Mouse (Mus musculus) liver, embryonic 16.5 days (tissue): ENCODE measurements around the gene Gm28305. TPM values are rescaled to one million over a fixed set of nuclear protein-coding genes. Genes with fewer than 3 reads are reported as not detected.

Source experiments
- ATAC-seq: fragments of 200-750 bp; cut with Nextera tagmentation; 2 replicates; pipeline ENCODE4 v1.8.0; 2017; ENCODE audit warnings: low read depth, mild to moderate bottlenecking, moderate number of reproducible peaks, moderate library complexity
- H3K27ac ChIP-seq: fragments of 300-500 bp; sonication (generic); 2 replicates; pipeline ENCODE4 v1.5.1; 2014; ENCODE audit warnings: mild to moderate bottlenecking, low read length
- H3K27me3 ChIP-seq: fragments of 300-500 bp; sonication (generic); 2 replicates; pipeline ENCODE4 v1.6.1; 2014; ENCODE audit warnings: low read depth, low read length, mixed read lengths; ENCODE audit not compliant: control insufficient read depth, insufficient read depth
- H3K36me3 ChIP-seq: fragments of 300-500 bp; sonication (generic); 2 replicates; pipeline ENCODE4 v1.6.1; 2014; ENCODE audit warnings: mild to moderate bottlenecking; ENCODE audit not compliant: control insufficient read depth, insufficient read depth
- H3K4me1 ChIP-seq: fragments of 300-500 bp; sonication (generic); 2 replicates; pipeline ENCODE4 v1.6.1; 2014; ENCODE audit warnings: low read depth, low read length, mixed read lengths; ENCODE audit not compliant: control insufficient read depth
- H3K4me2 ChIP-seq: fragments of 300-500 bp; sonication (generic); 2 replicates; pipeline ENCODE4 v1.6.1; 2014; ENCODE audit warnings: low read depth, low read length, mixed read lengths
- H3K4me3 ChIP-seq: fragments of 300-500 bp; sonication (generic); 2 replicates; pipeline ENCODE4 v1.5.1; 2014; ENCODE audit warnings: low read depth, mild to moderate bottlenecking, low read length
- H3K9ac ChIP-seq: fragments of 300-500 bp; sonication (generic); 2 replicates; pipeline ENCODE4 v1.6.1; 2014; ENCODE audit warnings: low read depth, low read length
- H3K9me3 ChIP-seq: fragments of 300-500 bp; sonication (generic); replicated peaks from 2 replicates; pipeline ENCODE4 v1.6.1; 2016; ENCODE audit warnings: low read length; ENCODE audit not compliant: control insufficient read depth
- WGBS: fragments of 180-500 bp; shearing (Covaris S2); extraction: QIAGEN DNeasy Blood & Tissue Kit; methylation state at CpG from one replicate; pipeline ENCODE4 v1.1.7; 2014; ENCODE audit not compliant: insufficient replicate concordance; 5-methylcytosine and 5-hydroxymethylcytosine counted together
- polyA plus RNA-seq: library from polyadenylated mRNA; unstranded; fragments of >200 nt; fragmentation: Nextera tagmentation; extraction: Ambion mirVana; gene quantifications from 2 replicates; pipeline ENCODE4 v1.2.1, GENCODE M21; 2015

The Gm28305 gene
- not detected in 2 replicates for polyA plus RNA-seq

DNA sequence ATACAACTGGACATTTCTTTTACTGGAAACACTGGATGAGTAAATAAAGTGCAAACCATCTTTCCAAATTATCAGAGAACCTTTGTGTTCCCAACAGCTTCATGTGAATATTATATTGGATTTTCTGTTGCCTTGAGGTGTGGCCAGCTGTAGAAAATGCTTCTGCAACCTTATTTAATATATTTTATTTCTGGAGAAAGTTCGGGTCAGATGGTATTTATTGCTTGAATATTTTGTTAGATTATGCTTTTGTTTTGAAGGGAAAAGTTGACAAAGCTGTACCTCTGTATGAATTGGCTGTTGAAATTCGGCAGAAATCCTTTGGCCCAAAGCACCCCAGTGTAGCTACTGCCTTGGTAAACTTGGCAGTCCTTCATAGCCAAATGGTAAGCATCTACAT lies at the start of gene Gm28305:
Gene Gm28305 (plus strand): TSS at position 301 of the 400 bp plus-strand sequence.
- H3K4me3 ChIP-seq = no peak within 1 kb of the TSS
- H3K27me3 ChIP-seq = no peaks in the 10 kb centered on the region
- 39% methylated on average over 2 of the region's 2 CpGs for WGBS
- no peak within 1 kb of the TSS for H3K4me2 ChIP-seq
- H3K27ac ChIP-seq = no peak within 1 kb of the TSS
- ATAC-seq = no peak
- no peaks in the 10 kb centered on the region for H3K36me3 ChIP-seq
- no peaks in the 10 kb centered on the region for H3K9me3 ChIP-seq
- H3K4me1 ChIP-seq = no peaks in the 10 kb centered on the region
- no peak within 1 kb of the TSS for H3K9ac ChIP-seq

GRCm38 (mm10) chr9:103996496-103996895 lies 44.0 kb upstream of the Gm28305 start:
- H3K4me1 ChIP-seq = peaks cover 6% of the 10 kb centered on the region
- no peak overlapping the region for H3K4me2 ChIP-seq
- 9% methylated on average over 2 of the region's 2 CpGs for WGBS
- no peaks in the 10 kb centered on the region for H3K27me3 ChIP-seq
- ATAC-seq = no peak
- H3K9me3 ChIP-seq = no peaks in the 10 kb centered on the region
- H3K36me3 ChIP-seq = no peaks in the 10 kb centered on the region
- no peak overlapping the region for H3K27ac ChIP-seq
- no peak overlapping the region for H3K9ac ChIP-seq
- no peak overlapping the region for H3K4me3 ChIP-seq

DNA sequence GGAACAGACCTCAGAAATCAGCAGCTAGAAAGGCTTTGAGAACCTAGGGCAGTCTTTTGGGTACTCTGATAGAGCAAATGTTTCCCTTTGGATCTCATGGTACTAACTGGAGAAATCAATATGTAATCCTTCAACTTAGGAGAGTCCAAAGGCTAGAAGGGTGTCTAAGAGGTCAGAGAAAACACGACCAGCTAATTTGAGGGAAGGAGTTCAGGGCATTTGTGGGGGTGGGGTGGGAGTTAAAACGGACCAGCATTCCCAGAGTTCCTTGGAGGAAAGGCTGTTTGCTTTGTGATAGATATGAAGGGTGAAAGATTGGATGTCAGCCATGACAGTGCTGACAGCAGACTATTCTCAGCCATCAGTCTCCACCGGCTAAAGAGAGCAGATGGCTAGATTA lies 39.9 kb upstream of the Gm28305 start:
- Histone ChIP-seq H3K36me3 (no peaks in the 10 kb centered on the region), H3K4me3 (no peak overlapping the region), H3K27me3 (peaks cover 4% of the 10 kb centered on the region; the same call in 1 of the 2 replicates), H3K4me1 (peaks cover 8% of the 10 kb centered on the region), H3K4me2 (no peak overlapping the region), H3K9ac (no peak overlapping the region), H3K27ac (no peak overlapping the region), H3K9me3 (no peaks in the 10 kb centered on the region)
- no peak for ATAC-seq
- 34% methylated on average over 3 of the region's 3 CpGs for WGBS

GRCm38 (mm10) chr9:104001921-104002859 lies 38.3 kb upstream of the Gm28305 start, which contains the start of gene Nphp3:
Gene Nphp3, plus strand, starts transcription at chr9:104002544.
- peak within 1 kb of the TSS; percentile 79 for H3K4me2 ChIP-seq
- under 1% methylated on average over 55 of the region's 55 CpGs for WGBS
- H3K9me3 ChIP-seq = no peaks in the 10 kb centered on the region
- H3K9ac ChIP-seq = peak within 1 kb of the TSS; percentile 53
- peak within 1 kb of the TSS; percentile 62; the same call in 1 of the 2 replicates for H3K27ac ChIP-seq
- H3K4me3 ChIP-seq = peak within 1 kb of the TSS; percentile 69
- peak; percentile 92 for ATAC-seq
- no peaks in the 10 kb centered on the region for H3K36me3 ChIP-seq
- peaks cover 4% of the 10 kb centered on the region; the same call in 1 of the 2 replicates for H3K27me3 ChIP-seq
- H3K4me1 ChIP-seq = peaks cover 8% of the 10 kb centered on the region

- Histone ChIP-seq H3K9me3 (no peaks in the 10 kb centered on the region), H3K4me1 (peaks cover 8% of the 10 kb centered on the region), H3K4me3 (peak overlapping the region; percentile 69), H3K27me3 (peaks cover 4% of the 10 kb centered on the region; the same call in 1 of the 2 replicates), H3K27ac (0 out of 2 replicates have a peak overlapping the region, but pooled peaks have one; percentile 42), H3K4me2 (peak overlapping the region; percentile 79), H3K9ac (peak overlapping the region; percentile 53), H3K36me3 (no peaks in the 10 kb centered on the region)
- peak; percentile 31 for ATAC-seq
- under 1% methylated on average over 37 of the region's 37 CpGs for WGBS
These were observed 37.5 kb upstream of the Gm28305 start for GRCm38 (mm10) chr9:104002913-104003330.

GRCm38 (mm10) chr9:104014526-104014925 lies 25.9 kb upstream of the Gm28305 start:
- no peaks in the 10 kb centered on the region for H3K27me3 ChIP-seq

DNA sequence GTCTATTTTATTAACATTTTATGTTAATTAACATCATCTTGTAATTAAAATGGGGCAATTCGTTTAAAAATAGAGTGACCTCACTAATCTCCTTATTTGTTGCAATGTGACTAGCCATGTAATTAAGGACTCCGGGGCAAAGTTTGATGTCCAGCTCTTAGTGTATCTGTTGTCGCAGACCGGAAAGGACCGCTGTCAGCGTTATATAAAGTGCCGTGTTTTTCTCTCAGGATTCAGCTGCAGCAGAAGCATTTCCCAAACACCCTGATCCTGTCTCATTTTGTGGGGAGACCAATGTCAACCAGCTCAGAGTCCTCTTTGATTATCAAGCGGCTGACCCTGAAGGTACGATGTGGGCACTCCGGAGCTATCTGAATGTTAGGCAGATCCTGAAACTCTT lies 19.4 kb upstream of the Gm28305 start:
- Histone ChIP-seq H3K27me3 (no peaks in the 10 kb centered on the region), H3K27ac (no peak overlapping the region), H3K4me3 (no peak overlapping the region), H3K4me2 (no peak overlapping the region), H3K9me3 (no peaks in the 10 kb centered on the region), H3K4me1 (no peaks in the 10 kb centered on the region), H3K36me3 (no peaks in the 10 kb centered on the region), H3K9ac (no peak overlapping the region)
- 86% methylated on average over 10 of the region's 10 CpGs for WGBS
- ATAC-seq = no peak

More at GRCm38 (mm10) chr9:104014526-104014925, 25.9 kb upstream of the Gm28305 start:
- 22% methylated on average over 1 of the region's 1 CpGs for WGBS
- no peaks in the 10 kb centered on the region for H3K9me3 ChIP-seq
- H3K27ac ChIP-seq = no peak overlapping the region
- H3K9ac ChIP-seq = no peak overlapping the region
- no peak for ATAC-seq
- H3K4me1 ChIP-seq = no peaks in the 10 kb centered on the region
- H3K4me2 ChIP-seq = no peak overlapping the region
- no peak overlapping the region for H3K4me3 ChIP-seq
- H3K36me3 ChIP-seq = no peaks in the 10 kb centered on the region

- Histone ChIP-seq H3K9ac (no peak overlapping the region), H3K4me2 (no peak overlapping the region), H3K27ac (no peak overlapping the region), H3K36me3 (peaks cover 6% of the 10 kb centered on the region; the same call in 1 of the 2 replicates), H3K4me1 (no peaks in the 10 kb centered on the region), H3K9me3 (no peaks in the 10 kb centered on the region), H3K4me3 (no peak overlapping the region), H3K27me3 (no peaks in the 10 kb centered on the region)
- ATAC-seq = no peak
- 78% methylated on average over 8 of the region's 8 CpGs for WGBS
These were observed 13.3 kb upstream of the Gm28305 start for GRCm38 (mm10) chr9:104027186-104027585.

- Histone ChIP-seq H3K4me1 (no peaks in the 10 kb centered on the region), H3K27ac (no peak overlapping the region), H3K4me3 (no peak overlapping the region), H3K4me2 (no peak overlapping the region), H3K9me3 (no peaks in the 10 kb centered on the region), H3K27me3 (no peaks in the 10 kb centered on the region), H3K36me3 (peaks cover 6% of the 10 kb centered on the region; the same call in 1 of the 2 replicates), H3K9ac (no peak overlapping the region)
- ATAC-seq = no peak
- WGBS = 77% methylated on average over 11 of the region's 11 CpGs
These were observed 10.6 kb upstream of the Gm28305 start for GRCm38 (mm10) chr9:104029861-104030260.
